Mouse (Mus musculus): ENCODE measurements around the gene Pzp. TPM values are rescaled to one million over a fixed set of nuclear protein-coding genes. Genes with fewer than 3 reads are reported as not detected.

The Pzp gene
- total and polyA plus RNA-seq, 3 experiments = not detected

GRCm38 (mm10) chr6:128494646-128495331 is 31.7 kb downstream of the Pzp start:
- dilution Hi-C loops (cut with MboI; ENCODE audit: extremely low pct_ligation_motif_present, extremely low pct_unique_long_range_greater_than_20kb, low sequenced_read_pairs) (no loop called here), in situ Hi-C loops (cut with MboI; ENCODE audit: low pct_ligation_motif_present, low pct_unique_long_range_greater_than_20kb, low sequenced_read_pairs) (no loop called here)
- no peaks in the 10 kb centered on the region for H3K4me1 ChIP-seq (ENCODE audit: control insufficient read depth in 1 of 2, insufficient read depth in 2 of 2)
- no peaks in the 10 kb centered on the region for H3K9me3 ChIP-seq (replicated peaks; ENCODE audit: low read length)
- no peaks in the 10 kb centered on the region for H3K79me2 ChIP-seq (replicated peaks; ENCODE audit: control insufficient read depth, extremely low read depth, insufficient read depth, poor library complexity, severe bottlenecking)
- no peaks in the 10 kb centered on the region for H3K36me3 ChIP-seq (replicated peaks in 1 of 2; ENCODE audit: control insufficient read depth in 1 of 2, insufficient read depth in 1 of 2, low read length in 1 of 2)
- no peak for DNase-seq (ENCODE audit: extremely low read depth)
- H3K4me3 ChIP-seq (replicated peaks in 1 of 3; ENCODE audit: low read depth in 2 of 3, low read length in 2 of 3, poor library complexity in 1 of 3) = no peak overlapping the region
- H3K27me3 ChIP-seq (replicated peaks) = no peaks in the 10 kb centered on the region
- no peak overlapping the region for H3K4me2 ChIP-seq (ENCODE audit: insufficient read depth, low read depth, poor library complexity, severe bottlenecking)
- no peak overlapping the region for H3K9ac ChIP-seq (ENCODE audit: insufficient read depth, low read depth)
- TF ChIP-seq RCOR1 (conservative IDR thresholded peaks at IDR 0.05; ENCODE audit: low read depth, low read length) (no peak), NELFE (IDR thresholded peaks at IDR 0.05; ENCODE audit: low read depth, low read length) (no peak), JUN (IDR thresholded peaks at IDR 0.05; ENCODE audit: insufficient read depth, low read depth, low read length) (no peak), USF2 (conservative IDR thresholded peaks at IDR 0.05; ENCODE audit: low read depth, low read length) (no peak), ZNF384 (IDR thresholded peaks at IDR 0.05; ENCODE audit: low read depth, low read length) (no peak), MEF2A (IDR thresholded peaks at IDR 0.05; ENCODE audit: borderline replicate concordance, low read depth, low read length) (no peak), IRF4 (IDR thresholded peaks at IDR 0.05; ENCODE audit: low read depth, low read length) (no peak), SMC3 (IDR thresholded peaks at IDR 0.05; ENCODE audit: low read depth, low read length) (no peak)
- no peak overlapping the region for H3K27ac ChIP-seq (ENCODE audit: insufficient read depth, low read depth)

DNA sequence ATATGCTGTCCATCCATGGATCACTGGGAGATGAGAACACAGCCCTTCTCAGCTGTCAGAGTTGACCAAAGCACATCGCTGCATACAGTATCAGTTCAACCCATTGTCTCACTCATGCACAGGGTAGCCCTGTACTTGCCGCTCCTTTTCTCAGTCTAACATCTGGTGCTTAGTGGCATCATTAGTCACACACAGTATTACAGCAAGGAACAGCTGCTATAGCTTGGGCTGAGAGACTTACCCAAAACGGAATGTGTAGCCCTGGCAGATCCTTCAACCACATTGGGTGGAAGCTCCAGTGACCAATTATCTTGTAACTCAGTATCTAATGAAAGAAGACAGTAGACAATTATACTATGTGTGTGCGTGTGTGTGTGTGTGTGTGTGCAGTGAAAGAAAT is 34.6 kb downstream of the Pzp start:
- H3K79me2 ChIP-seq (replicated peaks; ENCODE audit: control insufficient read depth, extremely low read depth, insufficient read depth, poor library complexity, severe bottlenecking) = no peaks in the 10 kb centered on the region
- DNase-seq (ENCODE audit: extremely low read depth) = no peak
- no peaks in the 10 kb centered on the region for H3K36me3 ChIP-seq (replicated peaks in 1 of 2; ENCODE audit: control insufficient read depth in 1 of 2, insufficient read depth in 1 of 2, low read length in 1 of 2)
- H3K4me2 ChIP-seq (ENCODE audit: insufficient read depth, low read depth, poor library complexity, severe bottlenecking) = no peak overlapping the region
- TF ChIP-seq MYC (IDR thresholded peaks at IDR 0.05; ENCODE audit: low read depth, low read length) = no peak
- no peak for TF ChIP-seq RAD21 (IDR thresholded peaks at IDR 0.05; ENCODE audit: low read depth, low read length)
- TF ChIP-seq NRF1 (IDR thresholded peaks at IDR 0.05; ENCODE audit: low read depth, low read length) = no peak
- TF ChIP-seq BHLHE40 (IDR thresholded peaks at IDR 0.05; ENCODE audit: low read depth, low read length) = no peak
- no peak for TF ChIP-seq MAFK (IDR thresholded peaks at IDR 0.05; ENCODE audit: insufficient replicate concordance, low read length)
- H3K9ac ChIP-seq (ENCODE audit: insufficient read depth, low read depth) = no peak overlapping the region
- H3K27ac ChIP-seq (ENCODE audit: insufficient read depth, low read depth) = no peak overlapping the region
- in situ Hi-C loops (cut with MboI; ENCODE audit: low pct_ligation_motif_present, low pct_unique_long_range_greater_than_20kb, low sequenced_read_pairs) (no loop called here), dilution Hi-C loops (cut with MboI; ENCODE audit: extremely low pct_ligation_motif_present, extremely low pct_unique_long_range_greater_than_20kb, low sequenced_read_pairs) (no loop called here)
- no peaks in the 10 kb centered on the region for H3K9me3 ChIP-seq (replicated peaks; ENCODE audit: low read length)
- H3K27me3 ChIP-seq (replicated peaks) = no peaks in the 10 kb centered on the region
- no peak overlapping the region for H3K4me3 ChIP-seq (replicated peaks in 1 of 3; ENCODE audit: low read depth in 2 of 3, low read length in 2 of 3, poor library complexity in 1 of 3)
- H3K4me1 ChIP-seq (ENCODE audit: control insufficient read depth in 1 of 2, insufficient read depth in 2 of 2) = no peaks in the 10 kb centered on the region

DNA sequence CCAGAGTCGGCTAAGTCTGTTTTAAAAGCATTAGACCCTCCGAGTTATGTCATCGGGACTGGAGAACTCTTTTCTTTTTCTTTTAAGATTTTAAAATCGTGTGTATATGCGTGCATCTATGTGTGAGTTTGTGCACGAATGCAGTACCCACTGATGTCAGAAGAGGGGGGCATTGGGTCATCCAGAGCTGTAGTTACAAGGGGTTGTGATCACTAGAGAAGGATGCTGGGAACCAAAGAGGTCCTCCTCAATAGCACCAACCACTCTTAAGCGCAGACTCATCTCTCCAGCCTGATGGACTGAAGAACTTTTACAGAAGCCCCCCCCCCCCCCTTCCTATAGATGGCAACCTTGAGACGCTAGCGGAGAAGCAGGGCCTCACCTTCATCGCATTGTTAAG is 36.4 kb downstream of the Pzp start:
- no peak for TF ChIP-seq MAFK (IDR thresholded peaks at IDR 0.05; ENCODE audit: insufficient replicate concordance, low read length)
- no peak for TF ChIP-seq CTCF (conservative IDR thresholded peaks at IDR 0.05 in 1 of 2, IDR thresholded peaks at IDR 0.05 in 1 of 2; ENCODE audit: low read depth in 2 of 2, low read length in 2 of 2)
- no peak for TF ChIP-seq ZC3H11A (IDR thresholded peaks at IDR 0.05; ENCODE audit: low read depth, low read length)
- TF ChIP-seq PAX5 (IDR thresholded peaks at IDR 0.05; ENCODE audit: low read length) = no peak
- no peak for TF ChIP-seq MEF2A (IDR thresholded peaks at IDR 0.05; ENCODE audit: borderline replicate concordance, low read depth, low read length)
- TF ChIP-seq JUN (IDR thresholded peaks at IDR 0.05; ENCODE audit: insufficient read depth, low read depth, low read length) = no peak
- TF ChIP-seq USF1 (IDR thresholded peaks at IDR 0.05; ENCODE audit: low read depth, low read length) = no peak
- H3K4me1 ChIP-seq (ENCODE audit: control insufficient read depth in 1 of 2, insufficient read depth in 2 of 2) = no peaks in the 10 kb centered on the region
- H3K4me3 ChIP-seq (replicated peaks in 1 of 3; ENCODE audit: low read depth in 2 of 3, low read length in 2 of 3, poor library complexity in 1 of 3) = no peak overlapping the region
- no peaks in the 10 kb centered on the region for H3K9me3 ChIP-seq (replicated peaks; ENCODE audit: low read length)
- H3K9ac ChIP-seq (ENCODE audit: insufficient read depth, low read depth) = no peak overlapping the region
- in situ Hi-C loops (cut with MboI; ENCODE audit: low pct_ligation_motif_present, low pct_unique_long_range_greater_than_20kb, low sequenced_read_pairs) = no loop called here
- H3K36me3 ChIP-seq (replicated peaks in 1 of 2; ENCODE audit: control insufficient read depth in 1 of 2, insufficient read depth in 1 of 2, low read length in 1 of 2) = no peaks in the 10 kb centered on the region
- DNase-seq (ENCODE audit: extremely low read depth) = no peak
- no peaks in the 10 kb centered on the region for H3K79me2 ChIP-seq (replicated peaks; ENCODE audit: control insufficient read depth, extremely low read depth, insufficient read depth, poor library complexity, severe bottlenecking)
- dilution Hi-C loops (cut with MboI; ENCODE audit: extremely low pct_ligation_motif_present, extremely low pct_unique_long_range_greater_than_20kb, low sequenced_read_pairs) = no loop called here
- no peaks in the 10 kb centered on the region for H3K27me3 ChIP-seq (replicated peaks)
- H3K27ac ChIP-seq (ENCODE audit: insufficient read depth, low read depth) = no peak overlapping the region
- H3K4me2 ChIP-seq (ENCODE audit: insufficient read depth, low read depth, poor library complexity, severe bottlenecking) = no peak overlapping the region
